Mouse (Mus musculus): ENCODE measurements around the gene Iffo1.

Gene Iffo1

GRCm38 (mm10) chr6:125192016-125192714 is 47.1 kb downstream of the Iffo1 start:
- peak; percentile 91 for DNase-seq (ENCODE audit: low read depth, low spot score)

DNA sequence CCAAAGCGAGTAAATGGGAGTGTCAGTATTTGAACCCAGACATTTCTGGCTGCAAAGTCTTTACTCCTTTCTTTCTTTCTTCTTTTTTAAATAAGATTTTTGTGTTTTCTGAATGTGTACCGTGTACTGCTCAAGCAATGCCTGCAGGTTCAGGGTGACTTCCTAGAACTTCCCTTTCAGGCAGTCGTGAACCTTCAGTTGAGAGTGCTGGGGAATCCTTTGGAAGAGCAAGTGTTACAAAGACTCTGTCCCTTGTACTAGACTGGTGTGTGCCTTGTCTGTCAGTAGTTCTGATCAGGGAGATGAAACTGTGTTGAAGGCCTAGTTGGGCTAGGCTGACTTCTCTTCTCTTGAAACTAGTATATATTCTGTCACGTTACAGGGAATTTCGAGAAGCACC is 47.8 kb downstream of the Iffo1 start:
- DNase-seq (ENCODE audit: low read depth, low spot score): no peak

- no peak for DNase-seq (ENCODE audit: low read depth, low spot score)
These were observed 48.3 kb downstream of the Iffo1 start for GRCm38 (mm10) chr6:125193390-125193789.

GRCm38 (mm10) chr6:125195541-125196075 is 50.6 kb downstream of the Iffo1 start:
- no peak for DNase-seq (ENCODE audit: low read depth, low spot score)

GRCm38 (mm10) chr6:125196301-125196700 is 51.3 kb downstream of the Iffo1 start:
- no peak for DNase-seq (ENCODE audit: low read depth, low spot score)

GRCm38 (mm10) chr6:125197166-125197565 is 52.1 kb downstream of the Iffo1 start:
- DNase-seq (ENCODE audit: low read depth, low spot score): no peak

GRCm38 (mm10) chr6:125210436-125210835 is 65.4 kb downstream of the Iffo1 start:
- no peak for DNase-seq (ENCODE audit: low read depth, low spot score)
